Mouse (Mus musculus) spleen, adult 2 months (tissue): ENCODE data around the gene Arf3.

Source experiments
- CTCF ChIP-seq: fragments of 200-500 bp; IDR thresholded peaks from 2 replicates; pipeline ENCODE4 v1.5.1; 2011; ENCODE audit warnings: mild to moderate bottlenecking, inconsistent platforms; ENCODE audit not compliant: insufficient read depth, insufficient read length, insufficient replicate concordance; ENCODE audit errors: extremely low read depth
- POLR2A ChIP-seq: fragments of 200-500 bp; IDR thresholded peaks from 2 replicates; pipeline ENCODE4 v1.6.1; 2011; ENCODE audit warnings: low read depth, low read length, inconsistent platforms

DNA sequence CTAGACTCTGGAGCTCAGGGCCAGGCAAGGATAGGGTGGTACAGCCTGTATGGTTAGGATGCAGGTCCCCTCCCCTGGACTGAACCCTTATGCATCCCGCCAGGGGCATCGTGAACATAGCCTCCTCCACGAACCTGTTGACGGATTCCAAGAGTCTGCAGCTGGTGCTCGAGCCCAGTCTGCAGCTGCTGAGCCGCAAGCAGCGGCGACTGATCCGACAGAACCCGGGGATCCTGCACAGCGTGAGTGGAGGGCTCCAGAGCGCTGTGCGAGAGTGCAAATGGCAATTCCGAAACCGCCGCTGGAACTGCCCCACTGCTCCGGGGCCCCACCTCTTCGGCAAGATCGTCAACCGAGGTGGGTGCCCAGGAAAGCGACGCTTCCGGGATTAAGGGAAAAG lies 27.7 kb upstream of the Arf3 start:
- no peak for TF ChIP-seq CTCF
- no peak for TF ChIP-seq POLR2A
